Mouse (Mus musculus): ENCODE measurements around the gene Hapln4.

DNA sequence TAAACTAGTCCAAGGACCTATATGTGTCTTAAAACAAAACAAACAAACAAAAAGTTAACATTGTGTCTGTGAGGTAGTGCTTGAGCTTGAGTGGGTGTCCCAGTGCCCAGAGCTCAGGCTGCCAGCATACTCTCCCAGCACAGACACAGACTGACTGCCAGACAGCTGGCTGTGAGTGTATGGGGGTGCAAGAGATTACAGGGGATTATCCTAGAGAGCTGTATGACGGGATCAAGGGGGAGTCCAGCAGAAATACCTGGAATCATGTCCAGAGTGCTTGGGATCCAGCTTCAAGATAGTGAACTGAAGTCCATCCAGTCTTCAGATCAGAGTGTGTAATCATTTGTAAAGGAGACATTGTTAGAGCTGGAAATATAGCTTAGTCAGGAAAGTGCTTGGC, 25.5 kb upstream of the Hapln4 start:
- no peak for TF ChIP-seq CTCF (IDR thresholded peaks at IDR 0.05; ENCODE audit: borderline replicate concordance, insufficient read depth, low read length)
- TF ChIP-seq POLR2A (IDR thresholded peaks at IDR 0.05; ENCODE audit: low read depth, low read length): no peak
